19 mouse cellular contexts compared by ENCODE assay signal in genomic region chr5:101090415-101091026, GRCm38 (mm10).
A peak's percentile ranks its signal among the peaks of the same experiment; 100 is the strongest.
DNase-seq lines count a peak whose midpoint lies in the region; ATAC-seq and TF ChIP-seq lines count a peak whose summit lies in the region.
"Had no signal": no experiment of that assay in that cellular context is flagged by ENCODE, and none has a peak within 500 bp of the region (broad histone marks: within the 10 kb centered on the region; RNA-seq: fewer than 3 reads in every experiment).

No protein-coding gene starts in this region.

- ATAC-seq in heart, embryonic 16.5 days (replicated peaks; ENCODE audit: extremely low read depth, insufficient read depth, low FRiP score): no peak; the same call in 1 of the 2 replicates
- ATAC-seq in forebrain, embryonic 16.5 days: peak; percentile 51
- ATAC-seq in hindbrain, embryonic 13.5 days (ENCODE audit: low FRiP score): peak; percentile 37
- ATAC-seq in midbrain, postnatal 0 days (ENCODE audit: low FRiP score): no peak
- no peak for ATAC-seq in erythroblast, adult 5-6 weeks (replicated peaks; ENCODE audit: low FRiP score, poor library complexity, severe bottlenecking)
- ATAC-seq: inflammation-experienced regulatory T-cells, adult 6 months; liver, embryonic 12.5 days had no signal

- DNase-seq in heart, postnatal 4 days: no peak
- peak; percentile 5 for DNase-seq in midbrain, postnatal 0 days (ENCODE audit: low spot score)
- DNase-seq in retina, embryonic 14.5 days (ENCODE audit: low spot score): no peak
- DNase-seq in gastrocnemius, adult 8-10 months (ENCODE audit: low spot score in 2 of 2): no peak
- DNase-seq: adrenal gland, postnatal 36 days; cerebellum, adult 8-10 months; lung, embryonic 14.5 days; lung, postnatal 4 days; thymus, adult 2 months had no signal

- no peaks in the 10 kb centered on the region for H3K9me3 ChIP-seq in heart, embryonic 16.5 days (replicated peaks; ENCODE audit: control insufficient read depth, low read length)
- no peaks in the 10 kb centered on the region for H3K9me3 ChIP-seq in forebrain, embryonic 16.5 days (ENCODE audit: control insufficient read depth, low read length)
- no peaks in the 10 kb centered on the region for H3K9me3 ChIP-seq in hindbrain, embryonic 13.5 days
- no peaks in the 10 kb centered on the region for H3K9me3 ChIP-seq in midbrain, postnatal 0 days (ENCODE audit: low read length)
- H3K9me3 ChIP-seq: kidney, embryonic 15.5 days; liver, embryonic 12.5 days; stomach, embryonic 15.5 days had no signal

- TF ChIP-seq CTCF in midbrain, postnatal 0 days (IDR thresholded peaks at IDR 0.05): no peak

- H3K4me3 ChIP-seq in heart, embryonic 16.5 days (ENCODE audit: low read length): no peak overlapping the region
- H3K4me3 ChIP-seq in forebrain, embryonic 16.5 days (replicated peaks; ENCODE audit: low read length): no peak overlapping the region; the same call in 1 of the 2 replicates
- H3K4me3 ChIP-seq in hindbrain, embryonic 13.5 days: no peak overlapping the region
- no peak overlapping the region for H3K4me3 ChIP-seq in midbrain, postnatal 0 days (ENCODE audit: low read depth, low read length)
- H3K4me3 ChIP-seq: kidney, embryonic 15.5 days; liver, embryonic 12.5 days; stomach, embryonic 15.5 days had no signal

- H3K9ac ChIP-seq in heart, embryonic 16.5 days (ENCODE audit: low read length): no peak overlapping the region
- H3K9ac ChIP-seq in forebrain, embryonic 16.5 days (replicated peaks; ENCODE audit: low read depth, low read length): peak overlapping the region; percentile 28
- H3K9ac ChIP-seq in hindbrain, embryonic 13.5 days: 0 out of 2 replicates have a peak overlapping the region, but pooled peaks have one; percentile 35
- no peak overlapping the region for H3K9ac ChIP-seq in midbrain, postnatal 0 days (replicated peaks; ENCODE audit: low read length, poor library complexity, severe bottlenecking)
- H3K9ac ChIP-seq: kidney, embryonic 15.5 days; liver, embryonic 12.5 days; lung, embryonic 14.5 days; stomach, embryonic 15.5 days had no signal

- peak overlapping the region; percentile 48 for H3K4me2 ChIP-seq in heart, embryonic 16.5 days (ENCODE audit: low read depth, low read length)
- peak overlapping the region; percentile 58 for H3K4me2 ChIP-seq in forebrain, embryonic 16.5 days (ENCODE audit: low read length)
- peak overlapping the region; percentile 36 for H3K4me2 ChIP-seq in hindbrain, embryonic 13.5 days
- peak overlapping the region; percentile 30 for H3K4me2 ChIP-seq in midbrain, postnatal 0 days (ENCODE audit: low read depth, low read length, poor library complexity, severe bottlenecking)
- H3K4me2 ChIP-seq: kidney, embryonic 15.5 days; liver, embryonic 12.5 days; lung, embryonic 14.5 days; stomach, embryonic 15.5 days had no signal

- no peaks in the 10 kb centered on the region for H3K27me3 ChIP-seq in heart, embryonic 16.5 days (ENCODE audit: control insufficient read depth, insufficient read depth, low read length)
- H3K27me3 ChIP-seq in forebrain, embryonic 16.5 days (replicated peaks; ENCODE audit: control insufficient read depth, insufficient read depth, low read length): no peaks in the 10 kb centered on the region
- H3K27me3 ChIP-seq in hindbrain, embryonic 13.5 days: peaks cover 20% of the 10 kb centered on the region
- H3K27me3 ChIP-seq in midbrain, postnatal 0 days (ENCODE audit: insufficient read depth, low read length): no peaks in the 10 kb centered on the region
- H3K27me3 ChIP-seq: kidney, embryonic 15.5 days; liver, embryonic 12.5 days; stomach, embryonic 15.5 days had no signal

- 72% methylated on average over 7 of the region's 7 CpGs for WGBS in heart, embryonic 16.5 days
- 47% methylated on average over 7 of the region's 7 CpGs for WGBS in forebrain, embryonic 16.5 days
- 46% methylated on average over 7 of the region's 7 CpGs for WGBS in hindbrain, embryonic 13.5 days
- WGBS in midbrain, postnatal 0 days: 70% methylated on average over 7 of the region's 7 CpGs

- H3K27ac ChIP-seq in heart, embryonic 16.5 days (ENCODE audit: low read length): no peak overlapping the region
- peak overlapping the region; percentile 83 for H3K27ac ChIP-seq in forebrain, embryonic 16.5 days (ENCODE audit: low read length)
- peak overlapping the region; percentile 78 for H3K27ac ChIP-seq in hindbrain, embryonic 13.5 days
- H3K27ac ChIP-seq in midbrain, postnatal 0 days (ENCODE audit: low read depth, low read length): no peak overlapping the region
- H3K27ac ChIP-seq: kidney, embryonic 15.5 days; layer of hippocampus, adult 2 months; liver, embryonic 12.5 days; stomach, embryonic 15.5 days had no signal

- peaks cover 9% of the 10 kb centered on the region for H3K4me1 ChIP-seq in heart, embryonic 16.5 days (ENCODE audit: control insufficient read depth, insufficient read depth, low read length)
- H3K4me1 ChIP-seq in forebrain, embryonic 16.5 days (replicated peaks; ENCODE audit: control insufficient read depth, insufficient read depth, low read length): peaks cover 17% of the 10 kb centered on the region
- peaks cover 24% of the 10 kb centered on the region for H3K4me1 ChIP-seq in hindbrain, embryonic 13.5 days (replicated peaks)
- H3K4me1 ChIP-seq in midbrain, postnatal 0 days (ENCODE audit: insufficient read depth, low read length): no peaks in the 10 kb centered on the region
- H3K4me1 ChIP-seq: kidney, embryonic 15.5 days; liver, embryonic 12.5 days; stomach, embryonic 15.5 days had no signal

- H3K36me3 ChIP-seq in heart, embryonic 16.5 days (ENCODE audit: control insufficient read depth, insufficient read depth): no peaks in the 10 kb centered on the region
- H3K36me3 ChIP-seq in forebrain, embryonic 16.5 days (ENCODE audit: control insufficient read depth, insufficient read depth): no peaks in the 10 kb centered on the region
- no peaks in the 10 kb centered on the region for H3K36me3 ChIP-seq in hindbrain, embryonic 13.5 days
- H3K36me3 ChIP-seq in midbrain, postnatal 0 days (ENCODE audit: insufficient read depth, low read length): no peaks in the 10 kb centered on the region
- H3K36me3 ChIP-seq: G1E; kidney, embryonic 15.5 days; liver, embryonic 12.5 days; stomach, embryonic 15.5 days had no signal

Comparison
In these comparisons a context has a peak if more than half of its experiments do, and no peak if none do; other contexts are left out.
1. ATAC-seq: peak in forebrain, embryonic 16.5 days (single experiment) and hindbrain, embryonic 13.5 days (single experiment); none in heart, embryonic 16.5 days (single experiment), midbrain, postnatal 0 days (single experiment) and erythroblast, adult 5-6 weeks (single experiment).
2. H3K27ac ChIP-seq: peak in forebrain, embryonic 16.5 days (single experiment) and hindbrain, embryonic 13.5 days (single experiment); none in heart, embryonic 16.5 days (single experiment) and midbrain, postnatal 0 days (single experiment).
3. H3K9ac ChIP-seq: peak in forebrain, embryonic 16.5 days (single experiment) and hindbrain, embryonic 13.5 days (single experiment); none in heart, embryonic 16.5 days (single experiment) and midbrain, postnatal 0 days (single experiment).
4. Peak in every context shown above with its lines, with median percentiles within 50 percentile points of each other: H3K4me2 ChIP-seq.